Mouse (Mus musculus) hindbrain, embryonic 16.5 days (tissue): ENCODE data around the gene Tead3. TPM values are rescaled to one million over a fixed set of nuclear protein-coding genes. Genes with fewer than 3 reads are reported as not detected.
"Not testable (repeated sequence)": the region's sequence is repeated elsewhere in the genome, so short reads cannot be mapped to it uniquely, and the experiment has no call there.

Source experiments
- ATAC-seq: fragments of 200-750 bp; cut with Nextera tagmentation; 2 replicates; pipeline ENCODE4 v1.8.0; 2017; ENCODE audit warnings: moderate TSS enrichment, moderate library complexity
- H3K27ac ChIP-seq: fragments of 300-500 bp; sonication (generic); 2 replicates; pipeline ENCODE4 v1.5.1; 2014; ENCODE audit warnings: low read depth, mild to moderate bottlenecking, control low read depth, low read length, moderate library complexity
- H3K27me3 ChIP-seq: fragments of 300-500 bp; sonication (generic); replicated peaks from 2 replicates; pipeline ENCODE4 v1.6.1; 2014; ENCODE audit warnings: low read length; ENCODE audit not compliant: control insufficient read depth, insufficient read depth
- H3K36me3 ChIP-seq: fragments of 300-500 bp; sonication (generic); 2 replicates; pipeline ENCODE4 v1.6.1; 2014; ENCODE audit warnings: mild to moderate bottlenecking, low read length, moderate library complexity, mixed read lengths; ENCODE audit not compliant: control insufficient read depth, insufficient read depth
- H3K4me1 ChIP-seq: fragments of 300-500 bp; sonication (generic); 2 replicates; pipeline ENCODE4 v1.6.1; 2014; ENCODE audit warnings: low read depth, low read length; ENCODE audit not compliant: control insufficient read depth, insufficient read depth
- H3K4me2 ChIP-seq: fragments of 300-500 bp; sonication (generic); 2 replicates; pipeline ENCODE4 v1.6.1; 2014; ENCODE audit warnings: mild to moderate bottlenecking, low read length, control low read depth, moderate library complexity
- H3K4me3 ChIP-seq: fragments of 300-500 bp; sonication (generic); 2 replicates; pipeline ENCODE4 v1.5.1; 2014; ENCODE audit warnings: mild to moderate bottlenecking, low read length, control low read depth, moderate library complexity
- H3K9ac ChIP-seq: fragments of 300-500 bp; sonication (generic); 2 replicates; pipeline ENCODE4 v1.6.1; 2014; ENCODE audit warnings: low read depth, mild to moderate bottlenecking, control low read depth, low read length, moderate library complexity
- H3K9me3 ChIP-seq: fragments of 300-500 bp; sonication (generic); 2 replicates; pipeline ENCODE4 v1.6.1; 2014; ENCODE audit warnings: mild to moderate bottlenecking, low read length, moderate library complexity; ENCODE audit not compliant: control insufficient read depth
- WGBS: fragments of 180-500 bp; shearing (Covaris S2); extraction: QIAGEN DNeasy Blood & Tissue Kit; methylation state at CpG from one replicate; pipeline ENCODE4 v1.1.7; 2014; 5-methylcytosine and 5-hydroxymethylcytosine counted together
- polyA plus RNA-seq: library from polyadenylated mRNA; unstranded; fragments of >200 nt; fragmentation: Nextera tagmentation; extraction: Ambion mirVana; gene quantifications from 2 replicates; pipeline ENCODE4 v1.2.1, GENCODE M21; 2015

Tead3 gene
- polyA plus RNA-seq, 1 experiment from 2014 or later, result 1.4 TPM

GRCm38 (mm10) chr17:28328946-28329345 is 21.7 kb downstream of the Tead3 start:
- ATAC-seq, result peak; percentile 21
- Histone ChIP-seq H3K27ac (peak overlapping the region; percentile 92), H3K9me3 (no peaks in the 10 kb centered on the region), H3K36me3 (peaks cover 9% of the 10 kb centered on the region), H3K4me2 (peak overlapping the region; percentile 89), H3K4me1 (peaks cover 16% of the 10 kb centered on the region), H3K4me3 (peak overlapping the region; percentile 68), H3K9ac (peak overlapping the region; percentile 95), H3K27me3 (no peaks in the 10 kb centered on the region)
- WGBS, result 0% methylated on average over 25 of the region's 25 CpGs

GRCm38 (mm10) chr17:28328366-28328928 is 22.2 kb downstream of the Tead3 start, which contains the start of gene Rpl10a:
Gene Rpl10a, plus strand, starts transcription at chr17:28328471.
- WGBS, result under 1% methylated on average over 56 of the region's 67 CpGs
- ATAC-seq, result peak; percentile 87
- peaks cover 9% of the 10 kb centered on the region for H3K36me3 ChIP-seq

GRCm38 (mm10) chr17:28327673-28328325 is 22.8 kb downstream of the Tead3 start:
- WGBS, result 11% methylated on average over 22 of the region's 22 CpGs

More at GRCm38 (mm10) chr17:28328366-28328928, 22.2 kb downstream of the Tead3 start, which contains the start of gene Rpl10a:
- H3K27me3 ChIP-seq, result no peaks in the 10 kb centered on the region
- H3K4me2 ChIP-seq, result peak within 1 kb of the TSS; percentile 89
- peak within 1 kb of the TSS; percentile 95 for H3K9ac ChIP-seq
- H3K4me1 ChIP-seq, result peaks cover 16% of the 10 kb centered on the region
- peak within 1 kb of the TSS; percentile 92 for H3K27ac ChIP-seq
- H3K4me3 ChIP-seq, result peak within 1 kb of the TSS; percentile 68
- H3K9me3 ChIP-seq, result no peaks in the 10 kb centered on the region

GRCm38 (mm10) chr17:28326951-28327350 is 23.7 kb downstream of the Tead3 start:
- no peaks in the 10 kb centered on the region for H3K27me3 ChIP-seq
- WGBS, result 90% methylated on average over 3 of the region's 3 CpGs
- no peak overlapping the region for H3K27ac ChIP-seq
- H3K4me2 ChIP-seq, result no peak overlapping the region
- H3K36me3 ChIP-seq, result peaks cover 9% of the 10 kb centered on the region
- ATAC-seq, result no peak
- H3K9me3 ChIP-seq, result no peaks in the 10 kb centered on the region
- peaks cover 16% of the 10 kb centered on the region for H3K4me1 ChIP-seq
- H3K9ac ChIP-seq, result peak overlapping the region; percentile 19; the same call in 1 of the 2 replicates
- H3K4me3 ChIP-seq, result no peak overlapping the region

More at GRCm38 (mm10) chr17:28327673-28328325, 22.8 kb downstream of the Tead3 start:
- Histone ChIP-seq H3K27me3 (no peaks in the 10 kb centered on the region), H3K36me3 (peaks cover 9% of the 10 kb centered on the region), H3K9ac (peak overlapping the region; percentile 72), H3K4me3 (peak overlapping the region; percentile 68), H3K4me1 (peaks cover 16% of the 10 kb centered on the region), H3K9me3 (no peaks in the 10 kb centered on the region), H3K27ac (peak overlapping the region; percentile 86), H3K4me2 (peak overlapping the region; percentile 79)
- peak; percentile 65 for ATAC-seq

GRCm38 (mm10) chr17:28325751-28326150 is 24.9 kb downstream of the Tead3 start:
- Histone ChIP-seq H3K9ac (no peak overlapping the region), H3K36me3 (no peaks in the 10 kb centered on the region; the same call in 1 of the 2 replicates), H3K9me3 (no peaks in the 10 kb centered on the region), H3K4me3 (no peak overlapping the region), H3K4me1 (peaks cover 16% of the 10 kb centered on the region), H3K27me3 (no peaks in the 10 kb centered on the region), H3K27ac (no peak overlapping the region), H3K4me2 (no peak overlapping the region)
- ATAC-seq, result no peak
- 96% methylated on average over 8 of the region's 8 CpGs for WGBS

- not testable (repeated sequence) for H3K27ac ChIP-seq, H3K4me1 ChIP-seq, ATAC-seq, H3K36me3 ChIP-seq, H3K4me3 ChIP-seq, H3K9ac ChIP-seq, H3K9me3 ChIP-seq, H3K27me3 ChIP-seq, H3K4me2 ChIP-seq
- 95% methylated on average over 7 of the region's 7 CpGs for WGBS
Observed at GRCm38 (mm10) chr17:28324416-28324815, 26.2 kb downstream of the Tead3 start.

- Histone ChIP-seq H3K4me2 (no peak overlapping the region), H3K4me3 (no peak overlapping the region), H3K9me3 (no peaks in the 10 kb centered on the region), H3K27me3 (no peaks in the 10 kb centered on the region), H3K36me3 (no peaks in the 10 kb centered on the region), H3K27ac (no peak overlapping the region), H3K9ac (no peak overlapping the region), H3K4me1 (peaks cover 8% of the 10 kb centered on the region)
- no peak for ATAC-seq
- WGBS, result 94% methylated on average over 8 of the region's 8 CpGs
Observed at GRCm38 (mm10) chr17:28323786-28324185, 26.8 kb downstream of the Tead3 start.

GRCm38 (mm10) chr17:28321700-28322099 is 28.9 kb downstream of the Tead3 start:
- H3K9me3 ChIP-seq, result no peaks in the 10 kb centered on the region
- H3K36me3 ChIP-seq, result peaks cover 8% of the 10 kb centered on the region
- no peak overlapping the region for H3K27ac ChIP-seq
- H3K4me2 ChIP-seq, result no peak overlapping the region
- no peak for ATAC-seq
- H3K4me1 ChIP-seq, result no peaks in the 10 kb centered on the region
- WGBS, result 95% methylated on average over 4 of the region's 4 CpGs
- no peak overlapping the region for H3K4me3 ChIP-seq
- no peaks in the 10 kb centered on the region for H3K27me3 ChIP-seq
- H3K9ac ChIP-seq, result no peak overlapping the region

GRCm38 (mm10) chr17:28317725-28318124 is 32.9 kb downstream of the Tead3 start:
- Histone ChIP-seq H3K9me3 (no peaks in the 10 kb centered on the region), H3K4me1 (peaks cover 14% of the 10 kb centered on the region), H3K4me3 (no peak overlapping the region), H3K27me3 (no peaks in the 10 kb centered on the region), H3K4me2 (no peak overlapping the region), H3K27ac (no peak overlapping the region), H3K9ac (no peak overlapping the region), H3K36me3 (peaks cover 11% of the 10 kb centered on the region)
- ATAC-seq, result no peak
- 88% methylated on average over 9 of the region's 9 CpGs for WGBS
